Mouse (Mus musculus): ENCODE data around the gene Iapp.
"Not testable (repeated sequence)": the region's sequence is repeated elsewhere in the genome, so short reads cannot be mapped to it uniquely, and the experiment has no call there.

The Iapp gene

DNA sequence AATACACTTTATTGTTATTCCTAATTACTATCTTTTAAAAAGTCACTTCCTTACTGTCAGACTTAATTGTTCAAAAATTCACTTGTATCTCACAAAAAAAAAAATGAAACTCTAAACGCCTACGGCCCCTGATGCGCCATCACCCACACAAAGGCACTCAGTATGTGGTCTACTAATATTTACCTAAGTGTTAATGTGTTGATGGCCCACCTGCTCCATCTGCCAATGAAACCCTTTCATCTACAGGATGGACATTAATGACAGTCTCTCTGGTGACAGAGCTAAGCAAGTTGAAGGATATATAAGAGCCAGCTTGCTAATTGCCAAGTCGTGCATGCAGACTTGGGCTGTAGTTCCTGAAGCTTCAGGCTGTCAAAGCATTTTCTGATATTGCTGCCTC, at the start of gene Iapp:
TSS of gene Iapp (plus strand) at position 326 of the 400 bp plus-strand sequence.
- no peak for DNase-seq

DNA sequence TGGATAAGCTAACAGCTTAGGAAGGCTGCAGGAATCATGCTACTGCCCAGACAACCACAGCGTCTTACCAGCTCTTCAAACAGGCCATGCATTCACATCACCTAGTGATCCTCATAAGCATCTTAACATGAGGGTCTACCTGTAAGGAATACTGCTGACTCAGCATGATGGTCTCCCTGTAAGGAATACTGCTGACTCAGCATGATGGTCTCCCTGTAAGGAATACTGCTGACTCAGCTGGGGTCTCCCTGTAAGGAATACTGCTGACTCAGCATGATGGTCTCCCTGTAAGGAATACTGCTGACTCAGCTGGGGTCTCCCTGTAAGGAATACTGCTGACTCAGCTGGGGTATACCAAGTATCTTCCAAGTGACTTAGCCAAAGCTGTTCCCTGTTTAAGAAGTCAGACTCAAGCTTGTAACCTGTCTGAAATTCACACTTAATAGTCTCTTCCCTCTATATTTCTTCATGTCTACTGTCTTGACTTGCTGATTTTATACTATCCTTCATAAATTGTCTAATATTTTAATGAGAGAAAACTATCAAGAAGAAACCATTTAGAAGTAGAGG, 47.4 kb upstream of the Iapp start:
- not testable (repeated sequence) for DNase-seq

DNA sequence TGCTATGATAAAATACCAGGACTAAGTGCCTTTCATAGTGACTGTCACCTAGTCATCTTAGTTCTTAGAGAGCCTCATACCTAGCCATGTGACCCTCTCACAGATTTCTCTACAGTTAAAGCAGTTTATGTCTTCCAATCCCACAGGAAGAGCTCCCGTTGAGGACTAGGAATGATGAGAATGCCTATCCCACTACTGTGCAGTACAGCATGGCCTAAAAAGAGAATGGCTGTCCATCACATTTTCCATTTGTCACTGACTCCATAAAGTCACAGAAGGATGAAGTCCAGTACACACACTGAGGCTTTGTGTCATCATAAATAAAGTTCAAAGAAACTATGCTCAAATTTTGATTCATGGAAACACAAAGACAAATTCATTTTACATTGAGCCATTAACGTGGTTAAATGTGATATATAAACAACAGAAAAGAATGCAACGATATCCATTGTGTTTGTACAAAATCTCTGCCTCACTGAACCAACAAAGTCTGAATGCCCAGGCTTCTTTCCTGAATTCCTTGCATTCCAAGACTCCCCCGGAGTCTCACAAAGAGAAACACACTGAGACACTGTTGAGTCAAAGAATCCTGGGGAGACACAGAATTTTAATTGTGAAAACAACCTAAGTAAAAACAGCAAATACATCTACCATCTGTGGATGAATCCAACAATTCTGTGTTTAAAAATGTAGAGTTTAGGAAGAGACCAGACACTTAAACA, 22.3 kb upstream of the Iapp start:
- no peak for DNase-seq

DNA sequence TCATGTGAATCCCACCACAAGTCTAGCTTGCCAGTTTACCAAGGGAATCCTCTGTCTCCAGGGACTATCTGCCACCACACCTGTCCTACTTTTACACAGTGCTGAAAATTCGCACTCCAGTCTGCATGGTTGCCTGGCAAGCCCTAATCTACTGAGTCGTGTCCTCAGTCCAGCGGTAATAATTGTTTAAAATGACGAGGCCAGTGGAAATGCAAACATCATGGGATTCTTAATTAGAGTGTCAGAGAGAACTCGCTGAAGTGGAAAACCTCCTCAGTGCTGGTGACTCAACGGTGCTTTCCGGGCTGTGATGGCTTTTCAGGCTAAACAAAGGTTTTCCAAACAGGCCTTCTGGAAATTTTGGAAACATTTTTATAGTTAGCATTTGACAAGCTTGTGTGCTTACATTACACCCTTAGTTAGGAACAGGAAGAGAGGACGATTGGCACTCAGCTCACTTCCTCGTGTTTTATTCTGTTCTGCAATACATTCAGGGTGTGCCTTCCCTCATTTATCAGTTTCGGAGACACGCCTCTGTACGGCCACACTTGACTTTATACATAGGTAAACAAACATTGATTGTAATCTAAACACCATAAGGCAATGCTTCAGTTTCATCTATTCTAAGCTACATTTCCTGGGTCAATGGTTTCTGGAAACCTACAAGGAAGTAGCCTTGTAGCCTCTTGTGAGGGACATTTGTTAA, 8.7 kb upstream of the Iapp start:
- no peak for DNase-seq

DNA sequence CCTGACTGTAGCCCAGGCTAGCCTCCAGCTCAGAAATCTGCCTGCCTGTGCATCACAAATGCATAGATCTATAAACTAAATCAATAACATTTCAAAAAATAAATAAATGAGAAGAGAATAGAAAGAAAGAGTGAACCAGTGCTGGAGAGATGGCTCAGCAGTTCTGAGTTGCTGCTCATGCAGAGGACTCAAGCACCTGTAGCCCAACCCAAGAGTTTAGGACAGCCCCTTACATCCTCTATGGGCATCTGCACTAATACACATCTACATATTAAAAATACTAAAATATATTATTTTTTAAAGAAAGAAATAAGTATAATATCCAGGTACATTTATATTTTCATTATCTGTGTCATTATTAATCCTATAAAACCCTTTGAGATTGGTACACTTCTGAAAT, 6.9 kb downstream of the Iapp start:
- no peak for DNase-seq

DNA sequence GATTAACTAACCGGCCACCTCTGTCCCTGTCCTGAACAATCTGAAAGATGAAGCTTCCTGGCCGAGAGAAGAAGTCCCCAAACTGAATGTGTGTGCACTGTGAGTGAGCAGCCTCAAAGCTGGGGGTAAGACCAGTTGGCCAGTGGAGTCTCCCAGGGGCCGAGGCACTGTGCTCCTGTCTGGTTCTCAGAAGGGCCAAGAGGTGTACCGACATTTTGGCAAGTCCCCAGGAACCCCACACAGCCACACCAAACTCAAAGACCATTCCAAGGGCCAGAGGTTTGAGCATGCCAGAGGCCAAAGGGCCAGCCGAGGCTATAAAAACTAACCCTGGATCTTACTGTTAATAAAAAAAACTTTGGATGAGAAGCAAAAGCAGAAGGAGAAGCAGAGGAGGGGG, 16.1 kb downstream of the Iapp start:
- no peak for DNase-seq

DNA sequence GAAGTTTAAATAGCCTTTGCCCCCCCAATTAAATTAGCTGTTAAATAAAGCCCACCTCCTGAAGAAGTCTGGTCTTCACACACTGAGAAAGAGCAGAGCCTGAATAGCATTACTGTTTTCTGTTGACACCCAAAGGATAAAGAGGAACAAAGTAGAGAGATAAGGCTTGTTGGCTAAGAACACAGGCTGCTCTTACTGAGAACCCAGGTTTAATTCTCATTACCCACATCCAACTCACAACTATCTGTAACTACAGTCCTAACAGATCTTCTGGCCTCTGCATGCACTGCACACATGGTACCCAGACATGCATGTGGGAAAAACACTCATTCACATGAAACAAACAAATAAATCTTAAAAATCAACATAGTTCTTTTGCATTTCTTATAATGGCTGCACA, 18.9 kb downstream of the Iapp start:
- no peak for DNase-seq

DNA sequence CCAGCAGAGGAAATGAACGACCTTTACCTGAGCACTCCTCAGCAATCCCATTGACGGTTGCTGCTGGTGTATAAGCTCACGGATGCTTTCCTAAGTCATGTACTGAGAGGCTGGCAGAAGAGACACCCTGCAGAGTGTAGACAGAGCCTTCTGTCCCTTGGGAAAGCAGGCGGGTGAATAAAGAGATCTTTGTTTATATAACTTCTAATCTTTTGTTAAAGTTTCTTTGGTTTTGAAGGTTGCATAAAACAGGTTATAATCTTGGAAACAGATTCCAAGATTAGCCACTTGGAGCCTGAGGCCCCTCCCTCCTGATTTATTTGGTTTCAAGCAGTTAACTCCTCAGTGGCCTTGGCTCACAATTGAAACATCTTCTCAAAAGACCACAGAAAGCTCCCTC, 24.7 kb downstream of the Iapp start, which contains the start of gene Slco1a5:
TSS of gene Slco1a5 (minus strand) at position 101 of the 400 bp plus-strand sequence.
- no peak for DNase-seq

DNA sequence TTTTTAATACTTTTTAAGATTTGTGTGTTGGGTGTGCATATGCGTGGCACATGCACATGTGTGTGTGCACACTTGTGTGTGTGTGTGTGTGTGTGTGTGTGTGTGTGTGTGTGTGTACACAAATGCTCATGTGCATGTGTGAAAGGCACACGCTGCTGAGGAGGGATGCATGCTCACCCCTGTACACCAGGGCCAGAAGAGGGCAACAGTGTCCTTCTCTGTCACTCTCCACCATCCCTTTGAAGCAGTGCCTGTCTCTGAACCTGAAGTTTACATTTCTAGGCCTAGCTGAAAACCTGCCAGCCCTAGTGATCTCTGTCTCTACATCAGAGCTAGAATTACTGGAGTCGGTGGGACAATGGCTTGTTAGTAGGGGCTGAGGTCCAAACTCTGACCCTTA, 28.4 kb downstream of the Iapp start:
- no peak for DNase-seq

DNA sequence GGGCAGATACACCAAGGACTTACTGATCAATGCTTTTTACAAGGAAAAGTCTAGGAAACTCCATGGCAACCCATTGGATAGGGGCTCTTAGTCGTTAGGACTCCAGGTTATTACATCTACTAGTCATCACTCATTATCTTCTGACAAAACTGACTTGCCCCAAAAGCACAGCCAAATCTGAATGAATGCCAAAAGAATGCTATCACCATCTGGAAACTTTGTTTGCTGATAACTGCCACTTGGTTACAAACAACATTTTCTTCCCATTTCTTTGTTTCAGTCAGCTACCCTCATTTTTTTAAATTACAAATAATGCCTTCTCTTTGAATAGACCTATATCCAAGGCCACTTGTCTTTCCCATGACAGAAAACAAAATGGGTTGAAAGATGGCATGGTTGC, 31.0 kb downstream of the Iapp start:
- no peak for DNase-seq

DNA sequence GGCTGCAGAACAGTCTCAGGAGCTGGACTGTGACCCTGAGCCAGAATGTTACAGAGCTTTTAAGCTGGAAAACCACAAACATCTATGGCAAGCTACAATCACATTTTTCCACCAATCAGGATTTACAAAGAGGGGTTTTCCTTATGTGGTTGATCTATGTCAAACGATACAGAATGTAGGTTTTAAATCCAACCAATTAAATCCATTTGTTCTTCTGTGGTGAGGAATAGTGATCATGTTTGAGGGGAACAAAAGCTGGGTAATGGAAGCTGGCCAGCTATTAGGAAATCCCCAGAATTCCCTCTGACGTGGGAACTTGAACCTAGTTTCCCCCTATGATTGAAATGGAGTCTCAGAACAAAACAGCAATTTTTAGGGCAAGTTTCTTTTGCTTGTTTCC, 40.7 kb downstream of the Iapp start:
- DNase-seq = no peak

DNA sequence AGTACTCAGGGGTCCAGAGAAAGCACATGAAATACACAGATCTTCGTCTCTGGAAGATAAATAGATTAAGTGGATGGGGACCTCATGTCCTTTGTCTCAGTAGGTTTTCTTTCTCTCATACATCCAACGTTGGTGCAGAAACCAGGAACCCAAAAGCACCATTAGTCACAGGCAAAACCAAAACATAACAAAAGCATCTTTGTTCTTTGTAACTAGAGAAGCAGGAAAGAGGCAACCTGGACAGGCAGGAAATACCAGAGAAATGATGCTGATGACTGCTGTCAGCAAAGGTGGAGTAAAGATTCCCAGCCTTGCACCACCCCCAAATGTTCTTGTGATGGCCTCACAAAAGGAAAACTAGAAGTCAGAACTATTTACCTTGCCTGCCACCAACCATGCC, 41.4 kb downstream of the Iapp start:
- no peak for DNase-seq

DNA sequence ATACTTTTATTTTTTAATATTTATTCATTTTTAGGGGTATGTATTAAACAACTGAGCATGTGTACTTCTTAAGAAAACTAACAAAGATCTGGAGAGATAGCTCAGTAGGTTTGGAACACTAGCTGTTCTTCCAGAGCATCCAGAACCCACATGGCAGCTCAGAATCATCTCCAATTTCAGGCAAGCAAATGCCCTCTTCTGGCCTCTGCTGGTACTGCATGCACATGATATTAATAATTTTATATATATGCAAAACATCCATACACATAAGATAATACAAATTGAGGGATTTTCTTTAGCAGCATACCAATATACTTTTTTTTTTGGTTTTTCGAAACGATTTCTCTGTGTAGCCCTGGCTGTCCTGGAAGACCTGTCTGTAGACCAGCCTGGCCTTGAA, 45.3 kb downstream of the Iapp start:
- peak; percentile 20 to 37 for DNase-seq

DNA sequence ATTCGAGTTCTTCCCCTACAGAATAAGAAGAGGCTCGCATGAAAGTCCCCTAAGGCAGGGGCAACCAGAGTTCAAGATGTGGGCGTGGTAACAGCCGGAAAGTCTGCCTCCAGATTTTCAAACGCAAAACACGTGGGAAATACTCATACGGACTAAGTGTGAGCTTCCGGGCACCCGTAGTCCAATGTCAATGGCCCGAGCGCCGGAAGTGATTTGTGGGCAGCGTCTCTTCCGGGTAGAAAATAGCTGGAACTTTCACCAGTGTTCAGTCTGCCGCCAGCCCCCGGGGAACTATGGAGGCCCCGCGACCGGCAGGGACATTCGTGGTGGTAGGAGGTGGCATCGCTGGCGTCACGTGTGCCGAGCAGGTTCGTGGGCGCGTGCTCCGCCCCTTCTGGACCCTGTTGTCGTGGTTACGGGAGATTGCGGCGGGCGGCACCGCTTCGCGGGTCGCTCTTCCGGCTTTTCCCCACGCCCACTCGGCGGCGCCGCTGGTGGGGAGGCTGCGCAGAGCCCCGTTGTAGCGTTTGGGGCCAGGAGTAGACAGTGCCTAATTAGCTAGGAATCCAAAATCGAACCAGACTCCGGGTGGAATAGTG, 47.3 kb downstream of the Iapp start, which contains the start of gene Pyroxd1:
TSS of gene Pyroxd1 (plus strand) at position 215 of the 599 bp plus-strand sequence.
- peak; percentile 78 to 86 for DNase-seq

DNA sequence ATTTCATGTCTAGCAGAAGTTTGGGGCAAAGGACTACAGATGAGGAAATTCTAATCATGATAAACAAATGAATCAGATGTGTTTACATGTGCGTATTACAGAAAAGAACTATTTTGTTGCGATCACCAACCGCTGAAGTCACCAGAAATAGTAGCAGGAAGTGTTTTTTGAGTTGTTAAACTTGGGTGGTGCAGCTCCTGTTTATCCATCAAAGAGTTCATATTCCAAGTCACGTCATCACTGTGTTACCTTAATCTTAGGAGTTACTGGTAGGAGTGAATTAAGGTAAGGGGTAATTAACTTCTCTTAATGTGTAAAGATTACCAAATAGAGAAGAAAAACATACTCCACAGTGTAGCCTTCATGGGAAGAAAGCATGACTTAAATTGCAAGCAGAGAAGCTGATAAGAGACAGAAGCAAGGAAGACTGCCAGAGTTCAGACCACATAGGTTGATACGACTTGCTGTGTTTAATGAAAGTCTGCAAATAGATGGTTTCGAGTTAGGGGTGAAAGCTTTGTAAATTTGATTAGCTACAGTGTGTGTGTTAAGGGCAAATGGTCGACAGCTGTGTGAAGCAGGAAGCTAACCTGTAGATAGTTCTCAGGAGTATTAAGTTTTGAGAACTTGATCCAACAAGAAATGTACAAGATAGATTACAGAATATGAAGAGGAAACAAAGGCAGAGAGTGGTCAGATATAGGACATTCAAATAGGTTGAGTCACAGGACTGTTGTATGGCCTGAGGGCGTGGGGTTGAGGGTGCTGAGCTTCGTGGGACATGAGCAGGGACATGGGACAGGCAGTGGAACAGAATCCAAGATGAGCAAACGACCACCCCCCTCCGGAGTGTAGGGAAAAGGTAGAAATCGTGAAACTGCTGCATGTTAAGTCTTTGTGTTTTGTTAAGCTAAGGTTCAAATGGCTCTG, 48.2 kb downstream of the Iapp start:
- DNase-seq = no peak

DNA sequence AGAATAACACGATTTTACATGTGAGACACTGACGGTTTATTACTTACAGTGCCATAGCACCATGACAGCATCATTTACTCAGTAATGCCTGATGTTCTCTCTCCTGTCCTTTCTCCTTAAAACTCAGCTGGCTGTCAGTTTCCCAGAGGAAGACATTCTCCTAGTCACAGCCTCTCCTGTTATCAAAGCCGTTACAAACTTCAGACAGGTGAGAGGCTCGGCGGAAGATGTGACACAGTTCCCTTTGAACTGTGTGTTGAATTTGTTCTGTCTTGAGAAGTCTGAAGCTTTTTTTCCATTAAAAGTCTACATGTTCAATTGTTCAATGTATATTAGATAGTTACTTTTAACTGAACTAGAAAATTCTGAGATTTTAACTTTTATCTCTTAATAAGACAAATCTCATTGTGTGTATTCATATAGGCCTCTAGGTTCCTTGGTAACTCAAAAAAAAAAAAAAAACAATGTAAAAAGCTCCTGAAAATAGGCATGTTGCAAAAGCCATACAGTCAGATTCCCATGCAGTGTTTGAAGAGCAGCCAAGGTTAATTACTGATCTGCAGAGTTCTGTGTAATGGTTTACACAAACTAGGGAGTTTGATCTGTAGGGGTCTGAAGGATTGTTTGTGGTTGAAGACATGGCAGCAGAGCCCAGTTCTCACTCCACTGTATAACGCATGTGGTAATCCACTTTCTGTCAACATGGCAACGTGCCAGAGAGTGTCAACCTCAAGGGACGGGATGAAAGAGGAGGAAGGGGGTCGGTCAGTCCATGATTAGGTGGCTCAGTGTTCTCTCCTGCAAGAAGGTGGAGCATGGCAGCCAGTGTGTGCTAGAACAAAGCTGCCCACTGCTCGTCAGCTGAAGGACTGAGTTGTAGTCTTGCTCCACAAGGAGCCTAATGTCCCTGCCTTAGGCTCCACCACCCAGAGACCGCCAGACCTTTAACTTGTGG, 49.5 kb downstream of the Iapp start:
- DNase-seq = no peak

DNA sequence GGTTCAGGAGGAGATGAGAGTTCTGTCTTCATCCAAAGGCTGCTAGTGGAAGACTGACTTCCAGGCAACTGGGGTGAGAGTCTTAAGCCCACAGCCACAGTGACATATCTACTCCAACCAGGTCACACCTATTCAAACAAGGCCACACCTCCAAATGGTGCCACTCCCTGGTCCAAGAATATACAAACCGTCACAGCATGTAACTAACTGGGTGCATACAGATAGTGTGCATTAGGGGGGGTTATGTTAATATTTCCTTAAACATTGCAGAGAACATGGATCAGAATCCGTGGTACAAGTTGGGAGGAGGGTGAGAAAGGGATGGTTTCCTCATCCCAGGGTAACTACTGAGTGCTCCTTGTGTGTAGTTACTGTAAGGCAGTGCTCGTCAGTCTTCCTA, 53.9 kb downstream of the Iapp start:
- not testable (repeated sequence) for DNase-seq
